Mouse (Mus musculus) spleen, postnatal 14 days (tissue): ENCODE results near the gene Pkd2l1.

Source experiments
- DNase-seq, 2 experiments: peaks; one replicate each; pipeline ENCODE4 v3.0.0; 2021 to 2022; ENCODE audit warnings: low spot score in 2 of 2

Gene Pkd2l1

GRCm38 (mm10) chr19:44192342-44192741 is at the start of gene Pkd2l1:
TSS of gene Pkd2l1 (minus strand) at chr19:44192442.
- no peak for DNase-seq

GRCm38 (mm10) chr19:44238906-44239305 is 46.7 kb upstream of the Pkd2l1 start:
- DNase-seq: no peak

GRCm38 (mm10) chr19:44237471-44238006 is 45.3 kb upstream of the Pkd2l1 start:
- DNase-seq: no peak

GRCm38 (mm10) chr19:44231608-44232151 is 39.4 kb upstream of the Pkd2l1 start:
- DNase-seq: no peak

- no peak for DNase-seq
Measured at GRCm38 (mm10) chr19:44230212-44230611, 38.0 kb upstream of the Pkd2l1 start.

GRCm38 (mm10) chr19:44229776-44230175 is 37.5 kb upstream of the Pkd2l1 start:
- DNase-seq: no peak

- DNase-seq: no peak
Measured at GRCm38 (mm10) chr19:44225728-44226127, 33.5 kb upstream of the Pkd2l1 start.

GRCm38 (mm10) chr19:44217958-44218525 is 25.8 kb upstream of the Pkd2l1 start:
- no peak for DNase-seq

- DNase-seq: no peak
Measured at GRCm38 (mm10) chr19:44215255-44215654, 23.0 kb upstream of the Pkd2l1 start.

GRCm38 (mm10) chr19:44207079-44207478 is 14.8 kb upstream of the Pkd2l1 start:
- DNase-seq: no peak

- DNase-seq: no peak
Measured at GRCm38 (mm10) chr19:44203015-44203564, 10.8 kb upstream of the Pkd2l1 start, which contains the start of gene Scd3. TSS of gene Scd3 (plus strand) at chr19:44203269.

GRCm38 (mm10) chr19:44198964-44199363 is 6.7 kb upstream of the Pkd2l1 start:
- DNase-seq: peak in 1 of 2 experiments; percentile 19

GRCm38 (mm10) chr19:44198494-44198893 is 6.3 kb upstream of the Pkd2l1 start:
- no peak for DNase-seq

- no peak for DNase-seq
Measured at GRCm38 (mm10) chr19:44197053-44197852, 5.0 kb upstream of the Pkd2l1 start.

- peak; percentile 28 to 52 for DNase-seq
Measured at GRCm38 (mm10) chr19:44195138-44195537, 2.9 kb upstream of the Pkd2l1 start.

GRCm38 (mm10) chr19:44193906-44194305 is 1.7 kb upstream of the Pkd2l1 start:
- no peak for DNase-seq

GRCm38 (mm10) chr19:44189056-44189455 is 3.2 kb downstream of the Pkd2l1 start:
- no peak for DNase-seq

- no peak for DNase-seq
Measured at GRCm38 (mm10) chr19:44183968-44184367, 8.3 kb downstream of the Pkd2l1 start.

GRCm38 (mm10) chr19:44180502-44180901 is 11.7 kb downstream of the Pkd2l1 start:
- no peak for DNase-seq

GRCm38 (mm10) chr19:44176741-44177140 is 15.5 kb downstream of the Pkd2l1 start:
- no peak for DNase-seq

- DNase-seq: no peak
Measured at GRCm38 (mm10) chr19:44174835-44175234, 17.4 kb downstream of the Pkd2l1 start.

GRCm38 (mm10) chr19:44161515-44161914 is 30.7 kb downstream of the Pkd2l1 start:
- DNase-seq: no peak
